ENCODE assay signal across 19 mouse cellular contexts in genomic region chr8:107052046-107052445, GRCm38 (mm10). TPM values are rescaled to one million over a fixed set of nuclear protein-coding genes. Genes with fewer than 3 reads are reported as not detected.
"Had no signal": no experiment of that assay in that cellular context is flagged by ENCODE, and none has a peak within 500 bp of the region (broad histone marks: within the 10 kb centered on the region; RNA-seq: fewer than 3 reads in every experiment).

No protein-coding gene starts in this region.

- H3K9ac ChIP-seq: liver, postnatal 0 days; lung, embryonic 15.5 days; midbrain, embryonic 12.5 days; neural tube, embryonic 12.5 days; stomach, embryonic 15.5 days had no signal

- H3K4me3 ChIP-seq: lung, embryonic 15.5 days; megakaryocyte, embryonic 14.5 days; midbrain, embryonic 12.5 days; neural tube, embryonic 12.5 days; stomach, embryonic 15.5 days had no signal

- H3K9me3 ChIP-seq: lung, embryonic 15.5 days; megakaryocyte, embryonic 14.5 days; midbrain, embryonic 12.5 days; neural tube, embryonic 12.5 days; stomach, embryonic 15.5 days had no signal

- DNase-seq: liver, postnatal 0 days; lung, adult 2 months; lung, postnatal 14 days; lung, postnatal 36 days; midbrain, embryonic 14.5 days; right cerebral cortex, postnatal 14 days; thymus, adult 2 months; thymus, postnatal 25 days; thymus, postnatal 4 days had no signal

- H3K27ac ChIP-seq: lung, embryonic 15.5 days; macrophage; midbrain, embryonic 12.5 days; neural tube, embryonic 12.5 days; stomach, embryonic 15.5 days; stomach, postnatal 0 days had no signal

RNA-seq across cellular contexts. Expression of gene Tmed6, which starts 13.4 kb away (rescaled TPM):
- total RNA-seq: megakaryocyte progenitor cell, adult 5-6 weeks; monocyte, adult 5-6 weeks; neutrophil, adult 5-6 weeks had no signal
